Mouse (Mus musculus): ENCODE measurements around the gene Col4a3.

Col4a3 gene

GRCm38 (mm10) chr1:82605856-82606255, 19.1 kb downstream of the Col4a3 start:
- no peak for DNase-seq (ENCODE audit: low spot score in 2 of 2)

GRCm38 (mm10) chr1:82608646-82609262, 22.0 kb downstream of the Col4a3 start:
- peak; percentile 13 to 17 for DNase-seq (ENCODE audit: low spot score in 2 of 2)

- no peak for DNase-seq (ENCODE audit: low spot score in 2 of 2)
Observed at GRCm38 (mm10) chr1:82612061-82612660, 25.4 kb downstream of the Col4a3 start.

GRCm38 (mm10) chr1:82618001-82618400, 31.3 kb downstream of the Col4a3 start:
- DNase-seq (ENCODE audit: low spot score in 2 of 2), result no peak

- DNase-seq (ENCODE audit: low spot score in 2 of 2), result no peak
Observed at GRCm38 (mm10) chr1:82618592-82618991, 31.9 kb downstream of the Col4a3 start.

- DNase-seq (ENCODE audit: low spot score in 2 of 2), result no peak
Observed at GRCm38 (mm10) chr1:82619981-82620380, 33.3 kb downstream of the Col4a3 start.

- no peak for DNase-seq (ENCODE audit: low spot score in 2 of 2)
Observed at GRCm38 (mm10) chr1:82624934-82625333, 38.2 kb downstream of the Col4a3 start.

- DNase-seq (ENCODE audit: low spot score in 2 of 2), result no peak
Observed at GRCm38 (mm10) chr1:82625474-82625873, 38.8 kb downstream of the Col4a3 start.

GRCm38 (mm10) chr1:82627652-82628051, 40.9 kb downstream of the Col4a3 start:
- no peak for DNase-seq (ENCODE audit: low spot score in 2 of 2)

GRCm38 (mm10) chr1:82629495-82629894, 42.8 kb downstream of the Col4a3 start:
- DNase-seq (ENCODE audit: low spot score in 2 of 2), result no peak

GRCm38 (mm10) chr1:82631169-82631792, 44.6 kb downstream of the Col4a3 start:
- DNase-seq (ENCODE audit: low spot score in 2 of 2), result no peak

GRCm38 (mm10) chr1:82634545-82635253, 48.0 kb downstream of the Col4a3 start:
- peak; percentile 7 to 32 for DNase-seq (ENCODE audit: low spot score in 2 of 2)

- no peak for DNase-seq (ENCODE audit: low spot score in 2 of 2)
Observed at GRCm38 (mm10) chr1:82635254-82635620, 48.5 kb downstream of the Col4a3 start.

- DNase-seq (ENCODE audit: low spot score in 2 of 2), result no peak
Observed at GRCm38 (mm10) chr1:82636321-82636720, 49.6 kb downstream of the Col4a3 start.

- no peak for DNase-seq (ENCODE audit: low spot score in 2 of 2)
Observed at GRCm38 (mm10) chr1:82637414-82637813, 50.7 kb downstream of the Col4a3 start.

GRCm38 (mm10) chr1:82638428-82638827, 51.7 kb downstream of the Col4a3 start:
- DNase-seq (ENCODE audit: low spot score in 2 of 2), result no peak

- DNase-seq (ENCODE audit: low spot score in 2 of 2), result peak; percentile 81 to 87
Observed at GRCm38 (mm10) chr1:82641316-82641987, 54.7 kb downstream of the Col4a3 start.

- DNase-seq (ENCODE audit: low spot score in 2 of 2), result peak in 1 of 2 experiments; percentile 4
Observed at GRCm38 (mm10) chr1:82647989-82648388, 61.3 kb downstream of the Col4a3 start.

- no peak for DNase-seq (ENCODE audit: low spot score in 2 of 2)
Observed at GRCm38 (mm10) chr1:82650868-82651267, 64.1 kb downstream of the Col4a3 start.

- DNase-seq (ENCODE audit: low spot score in 2 of 2), result no peak
Observed at GRCm38 (mm10) chr1:82654046-82654445, 67.3 kb downstream of the Col4a3 start.

- DNase-seq (ENCODE audit: low spot score in 2 of 2), result no peak
Observed at GRCm38 (mm10) chr1:82656452-82656851, 69.7 kb downstream of the Col4a3 start.

- no peak for DNase-seq (ENCODE audit: low spot score in 2 of 2)
Observed at GRCm38 (mm10) chr1:82662269-82662668, 75.5 kb downstream of the Col4a3 start.

All from right cerebral cortex, adult 2 months (tissue).